Mouse (Mus musculus) stomach, embryonic 14.5 days (tissue): ENCODE measurements around the gene Plcd1. TPM values are rescaled to one million over a fixed set of nuclear protein-coding genes. Genes with fewer than 3 reads are reported as not detected.

Source experiments
- ATAC-seq: fragments of 200-750 bp; cut with Nextera tagmentation; 2 replicates; pipeline ENCODE4 v1.8.0; 2017; ENCODE audit warnings: low read depth, moderate TSS enrichment; ENCODE audit not compliant: insufficient number of reproducible peaks, insufficient read depth, low FRiP score
- H3K27ac ChIP-seq: fragments of 300-500 bp; sonication (generic); 2 replicates; pipeline ENCODE4 v1.5.1; 2014; ENCODE audit warnings: mild to moderate bottlenecking, low read length, moderate library complexity, mixed read lengths
- H3K27me3 ChIP-seq: fragments of 300-500 bp; sonication (generic); 2 replicates; pipeline ENCODE4 v1.6.1; 2014; ENCODE audit warnings: low read length, control low read depth, mixed read lengths; ENCODE audit not compliant: control insufficient read depth, insufficient read depth
- H3K36me3 ChIP-seq: fragments of 300-500 bp; sonication (generic); 2 replicates; pipeline ENCODE4 v1.6.1; 2014; ENCODE audit warnings: mild to moderate bottlenecking, control low read depth, low read length, moderate library complexity, mixed read lengths; ENCODE audit not compliant: control insufficient read depth, insufficient read depth
- H3K4me1 ChIP-seq: fragments of 300-500 bp; sonication (generic); 2 replicates; pipeline ENCODE4 v1.6.1; 2014; ENCODE audit warnings: low read length, control low read depth, mixed read lengths; ENCODE audit not compliant: control insufficient read depth, insufficient read depth
- H3K4me2 ChIP-seq: fragments of 300-500 bp; sonication (generic); replicated peaks from 2 replicates; pipeline ENCODE4 v1.6.1; 2014; ENCODE audit warnings: low read depth, low read length, control low read depth
- H3K4me3 ChIP-seq: fragments of 300-500 bp; sonication (generic); 2 replicates; pipeline ENCODE4 v1.5.1; 2014; ENCODE audit warnings: low read depth, low read length, control low read depth
- H3K9ac ChIP-seq: fragments of 300-500 bp; sonication (generic); replicated peaks from 2 replicates; pipeline ENCODE4 v1.6.1; 2014; ENCODE audit warnings: low read depth, mild to moderate bottlenecking, control low read depth, low read length, moderate library complexity, mixed read lengths
- H3K9me3 ChIP-seq: fragments of 300-500 bp; sonication (generic); 2 replicates; pipeline ENCODE4 v1.6.1; 2016; ENCODE audit warnings: low read depth, low read length, control low read depth; ENCODE audit not compliant: control insufficient read depth
- WGBS: fragments of 180-500 bp; shearing (Covaris S2); extraction: QIAGEN DNeasy Blood & Tissue Kit; methylation state at CpG from one replicate; pipeline ENCODE4 v1.1.7; 2014; 5-methylcytosine and 5-hydroxymethylcytosine counted together
- polyA plus RNA-seq: library from polyadenylated mRNA; unstranded; fragments of >200 nt; fragmentation: Nextera tagmentation; extraction: Ambion mirVana; gene quantifications from 2 replicates; pipeline ENCODE4 v1.2.1, GENCODE M21; 2014

Plcd1 gene
- polyA plus RNA-seq, 1 experiment from 2014 or later, result 44.3 TPM

GRCm38 (mm10) chr9:119094462-119095109, 1.3 kb upstream of the Plcd1 start:
- 71% methylated on average over 13 of the region's 13 CpGs for WGBS
- Histone ChIP-seq H3K36me3 (no peaks in the 10 kb centered on the region), H3K4me1 (peaks cover 17% of the 10 kb centered on the region; the same call in 1 of the 2 replicates), H3K9ac (no peak overlapping the region), H3K4me3 (no peak overlapping the region), H3K27me3 (no peaks in the 10 kb centered on the region), H3K9me3 (no peaks in the 10 kb centered on the region), H3K4me2 (no peak overlapping the region), H3K27ac (peak overlapping the region; percentile 27; the same call in 1 of the 2 replicates)
- no peak for ATAC-seq

GRCm38 (mm10) chr9:119092473-119093418, 556 bp downstream of the Plcd1 start:
- no peak for ATAC-seq
- Histone ChIP-seq H3K4me1 (peaks cover 19% of the 10 kb centered on the region; the same call in 1 of the 2 replicates), H3K4me3 (peak overlapping the region; percentile 60), H3K27ac (peak overlapping the region; percentile 33; the same call in 1 of the 2 replicates), H3K9ac (peak overlapping the region; percentile 53), H3K36me3 (no peaks in the 10 kb centered on the region), H3K9me3 (no peaks in the 10 kb centered on the region), H3K27me3 (no peaks in the 10 kb centered on the region), H3K4me2 (peak overlapping the region; percentile 85)
- 3% methylated on average over 45 of the region's 45 CpGs for WGBS

- Histone ChIP-seq H3K9ac (no peak overlapping the region), H3K27me3 (no peaks in the 10 kb centered on the region), H3K4me3 (no peak overlapping the region), H3K4me1 (peaks cover 25% of the 10 kb centered on the region; the same call in 1 of the 2 replicates), H3K4me2 (peak overlapping the region; percentile 85), H3K9me3 (no peaks in the 10 kb centered on the region), H3K36me3 (no peaks in the 10 kb centered on the region), H3K27ac (no peak overlapping the region)
- no peak for ATAC-seq
- WGBS, result 67% methylated on average over 12 of the region's 12 CpGs
These were observed 1.6 kb downstream of the Plcd1 start for GRCm38 (mm10) chr9:119091581-119092310.

GRCm38 (mm10) chr9:119090462-119090861, 2.8 kb downstream of the Plcd1 start:
- Histone ChIP-seq H3K27me3 (no peaks in the 10 kb centered on the region), H3K9me3 (no peaks in the 10 kb centered on the region), H3K27ac (no peak overlapping the region), H3K36me3 (no peaks in the 10 kb centered on the region), H3K4me1 (peaks cover 29% of the 10 kb centered on the region; the same call in 1 of the 2 replicates), H3K9ac (no peak overlapping the region), H3K4me3 (no peak overlapping the region), H3K4me2 (no peak overlapping the region)
- no peak for ATAC-seq
- 90% methylated on average over 5 of the region's 5 CpGs for WGBS

GRCm38 (mm10) chr9:119089437-119089836, 3.9 kb downstream of the Plcd1 start:
- H3K27ac ChIP-seq, result no peak overlapping the region
- H3K4me1 ChIP-seq, result peaks cover 29% of the 10 kb centered on the region; the same call in 1 of the 2 replicates
- no peaks in the 10 kb centered on the region for H3K36me3 ChIP-seq
- no peak overlapping the region for H3K4me2 ChIP-seq
- WGBS, result 62% methylated on average over 7 of the region's 7 CpGs
- no peak overlapping the region for H3K4me3 ChIP-seq
- ATAC-seq, result no peak
- H3K9me3 ChIP-seq, result no peaks in the 10 kb centered on the region
- H3K9ac ChIP-seq, result no peak overlapping the region
- H3K27me3 ChIP-seq, result no peaks in the 10 kb centered on the region

GRCm38 (mm10) chr9:119088148-119088801, 5.0 kb downstream of the Plcd1 start:
- peak; percentile 91 for ATAC-seq
- 1% methylated on average over 24 of the region's 24 CpGs for WGBS

GRCm38 (mm10) chr9:119087309-119087708, 6.0 kb downstream of the Plcd1 start:
- no peaks in the 10 kb centered on the region for H3K9me3 ChIP-seq
- no peaks in the 10 kb centered on the region for H3K36me3 ChIP-seq
- no peak overlapping the region for H3K9ac ChIP-seq
- H3K4me1 ChIP-seq, result peaks cover 24% of the 10 kb centered on the region
- H3K27ac ChIP-seq, result no peak overlapping the region
- 73% methylated on average over 5 of the region's 5 CpGs for WGBS
- peak overlapping the region; percentile 67 for H3K4me2 ChIP-seq
- H3K27me3 ChIP-seq, result no peaks in the 10 kb centered on the region
- no peak for ATAC-seq
- H3K4me3 ChIP-seq, result no peak overlapping the region

More at GRCm38 (mm10) chr9:119088148-119088801, 5.0 kb downstream of the Plcd1 start:
- Histone ChIP-seq H3K9ac (no peak overlapping the region), H3K27me3 (no peaks in the 10 kb centered on the region), H3K9me3 (no peaks in the 10 kb centered on the region), H3K4me3 (peak overlapping the region; percentile 35), H3K27ac (peak overlapping the region; percentile 82), H3K4me1 (peaks cover 22% of the 10 kb centered on the region; the same call in 1 of the 2 replicates), H3K36me3 (no peaks in the 10 kb centered on the region), H3K4me2 (peak overlapping the region; percentile 67)
